Mouse (Mus musculus): ENCODE measurements around the gene Nipsnap2. TPM values are rescaled to one million over a fixed set of nuclear protein-coding genes. Genes with fewer than 3 reads are reported as not detected.
"Not testable (repeated sequence)": the region's sequence is repeated elsewhere in the genome, so short reads cannot be mapped to it uniquely, and the experiment has no call there.

Nipsnap2 gene
- polyA plus RNA-seq, 1 experiment, result 152 TPM

- Histone ChIP-seq H3K27ac (replicated peaks; ENCODE audit: low read depth, low read length) (no peak overlapping the region), H3K4me1 (ENCODE audit: control insufficient read depth, insufficient read depth, insufficient read length, low read length) (peaks cover 13% of the 10 kb centered on the region; the same call in 1 of the 2 replicates), H3K4me3 (ENCODE audit: insufficient read depth, low read depth, low read length) (no peak overlapping the region)
These were observed 5.5 kb downstream of the Nipsnap2 start for GRCm38 (mm10) chr5:129730344-129730743.

- no peak overlapping the region for H3K4me3 ChIP-seq (ENCODE audit: insufficient read depth, low read depth, low read length)
- peaks cover 13% of the 10 kb centered on the region; the same call in 1 of the 2 replicates for H3K4me1 ChIP-seq (ENCODE audit: control insufficient read depth, insufficient read depth, insufficient read length, low read length)
- no peak overlapping the region for H3K27ac ChIP-seq (replicated peaks; ENCODE audit: low read depth, low read length)
These were observed 6.2 kb downstream of the Nipsnap2 start for GRCm38 (mm10) chr5:129731021-129731420.

GRCm38 (mm10) chr5:129740976-129741375 is 16.1 kb downstream of the Nipsnap2 start:
- Histone ChIP-seq H3K4me3 (ENCODE audit: insufficient read depth, low read depth, low read length) (no peak overlapping the region), H3K4me1 (ENCODE audit: control insufficient read depth, insufficient read depth, insufficient read length, low read length) (no peaks in the 10 kb centered on the region), H3K27ac (replicated peaks; ENCODE audit: low read depth, low read length) (no peak overlapping the region)

GRCm38 (mm10) chr5:129742903-129743488 is 18.1 kb downstream of the Nipsnap2 start:
- H3K4me1 ChIP-seq (ENCODE audit: control insufficient read depth, insufficient read depth, insufficient read length, low read length), result no peaks in the 10 kb centered on the region
- no peak overlapping the region for H3K4me3 ChIP-seq (ENCODE audit: insufficient read depth, low read depth, low read length)
- H3K27ac ChIP-seq (replicated peaks; ENCODE audit: low read depth, low read length), result no peak overlapping the region

- Histone ChIP-seq H3K4me1 (ENCODE audit: control insufficient read depth, insufficient read depth, insufficient read length, low read length) (no peaks in the 10 kb centered on the region), H3K27ac (replicated peaks; ENCODE audit: low read depth, low read length) (no peak overlapping the region), H3K4me3 (ENCODE audit: insufficient read depth, low read depth, low read length) (no peak overlapping the region)
These were observed 19.2 kb downstream of the Nipsnap2 start for GRCm38 (mm10) chr5:129744050-129744449.

- Histone ChIP-seq H3K27ac (replicated peaks; ENCODE audit: low read depth, low read length) (no peak overlapping the region), H3K4me1 (ENCODE audit: control insufficient read depth, insufficient read depth, insufficient read length, low read length) (peaks cover 2% of the 10 kb centered on the region; the same call in 1 of the 2 replicates), H3K4me3 (ENCODE audit: insufficient read depth, low read depth, low read length) (no peak overlapping the region)
These were observed 32.0 kb downstream of the Nipsnap2 start for GRCm38 (mm10) chr5:129756886-129757285.

- H3K27ac ChIP-seq (replicated peaks; ENCODE audit: low read depth, low read length), result no peak overlapping the region
- no peak overlapping the region for H3K4me3 ChIP-seq (ENCODE audit: insufficient read depth, low read depth, low read length)
- H3K4me1 ChIP-seq (ENCODE audit: control insufficient read depth, insufficient read depth, insufficient read length, low read length), result peaks cover 2% of the 10 kb centered on the region; the same call in 1 of the 2 replicates
These were observed 35.1 kb downstream of the Nipsnap2 start for GRCm38 (mm10) chr5:129759929-129760480.

GRCm38 (mm10) chr5:129761865-129762540 is 37.1 kb downstream of the Nipsnap2 start:
- Histone ChIP-seq H3K4me1 (ENCODE audit: control insufficient read depth, insufficient read depth, insufficient read length, low read length) (peaks cover 2% of the 10 kb centered on the region; the same call in 1 of the 2 replicates), H3K4me3 (ENCODE audit: insufficient read depth, low read depth, low read length) (no peak overlapping the region), H3K27ac (replicated peaks; ENCODE audit: low read depth, low read length) (no peak overlapping the region)

- H3K4me3 ChIP-seq (ENCODE audit: insufficient read depth, low read depth, low read length), result no peak overlapping the region
- no peak overlapping the region for H3K27ac ChIP-seq (replicated peaks; ENCODE audit: low read depth, low read length)
- no peaks in the 10 kb centered on the region for H3K4me1 ChIP-seq (ENCODE audit: control insufficient read depth, insufficient read depth, insufficient read length, low read length)
These were observed 45.8 kb downstream of the Nipsnap2 start for GRCm38 (mm10) chr5:129770443-129771355.

GRCm38 (mm10) chr5:129772433-129772832 is 47.6 kb downstream of the Nipsnap2 start:
- Histone ChIP-seq H3K27ac (replicated peaks; ENCODE audit: low read depth, low read length) (no peak overlapping the region), H3K4me1 (ENCODE audit: control insufficient read depth, insufficient read depth, insufficient read length, low read length) (no peaks in the 10 kb centered on the region), H3K4me3 (ENCODE audit: insufficient read depth, low read depth, low read length) (no peak overlapping the region)

- not testable (repeated sequence) for H3K4me3 ChIP-seq (ENCODE audit: insufficient read depth, low read depth, low read length)
These were observed 48.5 kb downstream of the Nipsnap2 start for GRCm38 (mm10) chr5:129773330-129773729.

GRCm38 (mm10) chr5:129774661-129775060 is 49.8 kb downstream of the Nipsnap2 start:
- Histone ChIP-seq H3K4me1 (ENCODE audit: control insufficient read depth, insufficient read depth, insufficient read length, low read length) (no peaks in the 10 kb centered on the region), H3K27ac (replicated peaks; ENCODE audit: low read depth, low read length) (no peak overlapping the region), H3K4me3 (ENCODE audit: insufficient read depth, low read depth, low read length) (no peak overlapping the region)

More at GRCm38 (mm10) chr5:129773330-129773729, 48.5 kb downstream of the Nipsnap2 start:
- not testable (repeated sequence) for H3K27ac ChIP-seq (replicated peaks; ENCODE audit: low read depth, low read length); H3K4me1 ChIP-seq (ENCODE audit: control insufficient read depth, insufficient read depth, insufficient read length, low read length)

GRCm38 (mm10) chr5:129778348-129778995 is 53.6 kb downstream of the Nipsnap2 start:
- H3K4me3 ChIP-seq (ENCODE audit: insufficient read depth, low read depth, low read length), result peak overlapping the region; percentile 70
- H3K27ac ChIP-seq (replicated peaks; ENCODE audit: low read depth, low read length), result no peak overlapping the region
- H3K4me1 ChIP-seq (ENCODE audit: control insufficient read depth, insufficient read depth, insufficient read length, low read length), result no peaks in the 10 kb centered on the region

GRCm38 (mm10) chr5:129778996-129779716 is 54.3 kb downstream of the Nipsnap2 start:
- Histone ChIP-seq H3K4me1 (ENCODE audit: control insufficient read depth, insufficient read depth, insufficient read length, low read length) (no peaks in the 10 kb centered on the region), H3K27ac (replicated peaks; ENCODE audit: low read depth, low read length) (no peak overlapping the region), H3K4me3 (ENCODE audit: insufficient read depth, low read depth, low read length) (peak overlapping the region; percentile 70)
